Mouse (Mus musculus) liver, embryonic 14.5 days (tissue): ENCODE data around the gene Focad.

Experiments used
- CTCF ChIP-seq: IDR thresholded peaks from 2 replicates; pipeline ENCODE4 v1.5.1; 2016; ENCODE audit warnings: antibody characterized with exemption, low read depth, control low read depth
- EP300 ChIP-seq: IDR thresholded peaks from 2 replicates; pipeline ENCODE4 v1.6.1; 2016; ENCODE audit warnings: antibody characterized with exemption, low read depth

GRCm38 (mm10) chr4:88149462-88149861, 55.0 kb downstream of the Focad start:
- TF ChIP-seq EP300 (no peak), CTCF (no peak)
